Mouse (Mus musculus) natural killer cell, adult 2 months (primary cell): ENCODE measurements around the gene Timm13.
A peak's percentile ranks its signal among the peaks of the same experiment; 100 is the strongest.

Source experiments
- DNase-seq, 2 experiments: peaks; one replicate each; pipeline ENCODE4 v3.0.0; 2022; ENCODE audit warnings: low spot score in 2 of 2

The Timm13 gene

GRCm38 (mm10) chr10:80900318-80901247, at the start of gene Timm13:
Timm13 (minus strand) TSS chr10:80900969.
- DNase-seq = peak; percentile 95 to 96

- no peak for DNase-seq
Observed at GRCm38 (mm10) chr10:80950314-80950713, 49.5 kb upstream of the Timm13 start.

- no peak for DNase-seq
Observed at GRCm38 (mm10) chr10:80949081-80949480, 48.3 kb upstream of the Timm13 start.

GRCm38 (mm10) chr10:80948570-80948969, 47.8 kb upstream of the Timm13 start:
- no peak for DNase-seq

- DNase-seq = no peak
Observed at GRCm38 (mm10) chr10:80947802-80948201, 47.0 kb upstream of the Timm13 start.

GRCm38 (mm10) chr10:80946684-80947437, 46.1 kb upstream of the Timm13 start:
- no peak for DNase-seq

GRCm38 (mm10) chr10:80944231-80944630, 43.5 kb upstream of the Timm13 start:
- no peak for DNase-seq

GRCm38 (mm10) chr10:80943701-80944100, 42.9 kb upstream of the Timm13 start:
- DNase-seq = no peak

GRCm38 (mm10) chr10:80942919-80943318, 42.1 kb upstream of the Timm13 start:
- DNase-seq = no peak

GRCm38 (mm10) chr10:80940988-80941347, 40.2 kb upstream of the Timm13 start:
- DNase-seq = no peak

- no peak for DNase-seq
Observed at GRCm38 (mm10) chr10:80940320-80940987, 39.7 kb upstream of the Timm13 start.

- DNase-seq = peak; percentile 50 to 65
Observed at GRCm38 (mm10) chr10:80939671-80940070, 38.9 kb upstream of the Timm13 start.

GRCm38 (mm10) chr10:80938831-80939550, 38.2 kb upstream of the Timm13 start:
- DNase-seq = no peak

GRCm38 (mm10) chr10:80937646-80938045, 36.9 kb upstream of the Timm13 start:
- DNase-seq = no peak

- no peak for DNase-seq
Observed at GRCm38 (mm10) chr10:80936810-80937164, 36.0 kb upstream of the Timm13 start.

GRCm38 (mm10) chr10:80936135-80936809, 35.5 kb upstream of the Timm13 start:
- DNase-seq = no peak

- no peak for DNase-seq
Observed at GRCm38 (mm10) chr10:80935698-80936097, 34.9 kb upstream of the Timm13 start.

- peak in 1 of 2 experiments; percentile 30 for DNase-seq
Observed at GRCm38 (mm10) chr10:80935241-80935640, 34.5 kb upstream of the Timm13 start.

- DNase-seq = no peak
Observed at GRCm38 (mm10) chr10:80934136-80934985, 33.6 kb upstream of the Timm13 start.

- DNase-seq = peak in 1 of 2 experiments; percentile 36
Observed at GRCm38 (mm10) chr10:80933421-80933979, 32.7 kb upstream of the Timm13 start.
